Mouse (Mus musculus) kidney, embryonic 16.5 days (tissue): Measurements from ENCODE around the gene Nubp2. TPM values are rescaled to one million over a fixed set of nuclear protein-coding genes. Genes with fewer than 3 reads are reported as not detected.

ENCODE experiments used
- ATAC-seq: fragments of 200-750 bp; cut with Nextera tagmentation; 2 replicates; pipeline ENCODE4 v1.8.0; 2017; ENCODE audit warnings: moderate TSS enrichment; ENCODE audit not compliant: low FRiP score, low TSS enrichment
- H3K27ac ChIP-seq: fragments of 300-500 bp; sonication (generic); 2 replicates; pipeline ENCODE4 v1.5.1; 2014; ENCODE audit warnings: low read length
- H3K27me3 ChIP-seq: fragments of 300-500 bp; sonication (generic); 2 replicates; pipeline ENCODE4 v1.6.1; 2014; ENCODE audit warnings: low read length, control low read depth, mixed read lengths; ENCODE audit not compliant: insufficient read depth
- H3K36me3 ChIP-seq: fragments of 300-500 bp; sonication (generic); 2 replicates; pipeline ENCODE4 v1.6.1; 2014; ENCODE audit warnings: low read length, control low read depth, mixed read lengths; ENCODE audit not compliant: insufficient read depth
- H3K4me1 ChIP-seq: fragments of 300-500 bp; sonication (generic); 2 replicates; pipeline ENCODE4 v1.6.1; 2014; ENCODE audit warnings: low read length, control low read depth, mixed read lengths; ENCODE audit not compliant: insufficient read depth
- H3K4me2 ChIP-seq: fragments of 300-500 bp; sonication (generic); replicated peaks from 2 replicates; pipeline ENCODE4 v1.6.1; 2014; ENCODE audit warnings: low read depth, low read length
- H3K4me3 ChIP-seq: fragments of 300-500 bp; sonication (generic); 2 replicates; pipeline ENCODE4 v1.5.1; 2014; ENCODE audit warnings: mild to moderate bottlenecking, low read length
- H3K9ac ChIP-seq: fragments of 300-500 bp; sonication (generic); replicated peaks from 2 replicates; pipeline ENCODE4 v1.6.1; 2014; ENCODE audit warnings: low read length
- H3K9me3 ChIP-seq: fragments of 300-500 bp; sonication (generic); 2 replicates; pipeline ENCODE4 v1.6.1; 2016; ENCODE audit warnings: low read length, control low read depth
- WGBS: fragments of 180-500 bp; shearing (Covaris S2); extraction: QIAGEN DNeasy Blood & Tissue Kit; methylation state at CpG from one replicate; pipeline ENCODE4 v1.1.7; 2014; 5-methylcytosine and 5-hydroxymethylcytosine counted together
- polyA plus RNA-seq: library from polyadenylated mRNA; unstranded; fragments of >200 nt; fragmentation: Nextera tagmentation; extraction: Ambion mirVana; gene quantifications from 2 replicates; pipeline ENCODE4 v1.2.1, GENCODE M21; 2015

Gene Nubp2
- polyA plus RNA-seq, 1 experiment from 2014 or later: 67.1 TPM

- Histone ChIP-seq H3K27me3 (no peaks in the 10 kb centered on the region), H3K9ac (peak overlapping the region; percentile 74), H3K4me1 (peaks cover 9% of the 10 kb centered on the region), H3K36me3 (0 out of 2 replicates have a peak, but pooled peaks cover 4% of the 10 kb centered on the region), H3K4me3 (peak overlapping the region; percentile 75), H3K27ac (peak overlapping the region; percentile 41; the same call in 1 of the 2 replicates), H3K4me2 (peak overlapping the region; percentile 78), H3K9me3 (no peaks in the 10 kb centered on the region)
- no peak for ATAC-seq
- under 1% methylated on average over 20 of the region's 20 CpGs for WGBS
These were observed 35.4 kb downstream of the Nubp2 start for GRCm38 (mm10) chr17:24850773-24851127.

GRCm38 (mm10) chr17:24850065-24850772 lies 35.9 kb downstream of the Nubp2 start, which contains the start of gene Fahd1:
Gene Fahd1 (minus strand): TSS chr17:24850364.
- H3K27me3 ChIP-seq: no peaks in the 10 kb centered on the region
- H3K9ac ChIP-seq: peak within 1 kb of the TSS; percentile 83
- no peaks in the 10 kb centered on the region for H3K9me3 ChIP-seq
- H3K36me3 ChIP-seq: 0 out of 2 replicates have a peak, but pooled peaks cover 4% of the 10 kb centered on the region
- peak; percentile 99 for ATAC-seq
- under 1% methylated on average over 58 of the region's 58 CpGs for WGBS
- H3K4me3 ChIP-seq: peak within 1 kb of the TSS; percentile 75
- H3K27ac ChIP-seq: peak within 1 kb of the TSS; percentile 96
- H3K4me2 ChIP-seq: peak within 1 kb of the TSS; percentile 78
- peaks cover 9% of the 10 kb centered on the region for H3K4me1 ChIP-seq

GRCm38 (mm10) chr17:24849733-24850064 lies 36.5 kb downstream of the Nubp2 start:
- H3K27ac ChIP-seq: peak overlapping the region; percentile 96
- 0 out of 2 replicates have a peak, but pooled peaks cover 4% of the 10 kb centered on the region for H3K36me3 ChIP-seq
- H3K9ac ChIP-seq: peak overlapping the region; percentile 83
- peak overlapping the region; percentile 78 for H3K4me2 ChIP-seq
- H3K4me1 ChIP-seq: peaks cover 9% of the 10 kb centered on the region
- under 1% methylated on average over 21 of the region's 21 CpGs for WGBS
- no peaks in the 10 kb centered on the region for H3K27me3 ChIP-seq
- peak overlapping the region; percentile 75 for H3K4me3 ChIP-seq
- ATAC-seq: peak; percentile 60; the same call in 1 of the 2 replicates
- no peaks in the 10 kb centered on the region for H3K9me3 ChIP-seq

GRCm38 (mm10) chr17:24848600-24849031 lies 37.5 kb downstream of the Nubp2 start:
- H3K4me3 ChIP-seq: peak overlapping the region; percentile 75
- H3K27ac ChIP-seq: peak overlapping the region; percentile 71; the same call in 1 of the 2 replicates
- peaks cover 9% of the 10 kb centered on the region for H3K4me1 ChIP-seq
- H3K9ac ChIP-seq: 0 out of 2 replicates have a peak overlapping the region, but pooled peaks have one; percentile 41
- 0 out of 2 replicates have a peak, but pooled peaks cover 2% of the 10 kb centered on the region for H3K36me3 ChIP-seq
- peak overlapping the region; percentile 78 for H3K4me2 ChIP-seq
- H3K27me3 ChIP-seq: no peaks in the 10 kb centered on the region
- ATAC-seq: no peak
- H3K9me3 ChIP-seq: no peaks in the 10 kb centered on the region

GRCm38 (mm10) chr17:24847386-24847785 lies 38.8 kb downstream of the Nubp2 start:
- Histone ChIP-seq H3K4me2 (no peak overlapping the region), H3K4me3 (no peak overlapping the region), H3K36me3 (no peaks in the 10 kb centered on the region), H3K27me3 (no peaks in the 10 kb centered on the region), H3K9ac (no peak overlapping the region), H3K27ac (no peak overlapping the region), H3K4me1 (peaks cover 9% of the 10 kb centered on the region), H3K9me3 (no peaks in the 10 kb centered on the region)
- 98% methylated on average over 1 of the region's 1 CpGs for WGBS
- ATAC-seq: no peak

- H3K36me3 ChIP-seq: no peaks in the 10 kb centered on the region
- H3K27me3 ChIP-seq: no peaks in the 10 kb centered on the region
- H3K4me3 ChIP-seq: no peak overlapping the region
- H3K9ac ChIP-seq: no peak overlapping the region
- H3K9me3 ChIP-seq: no peaks in the 10 kb centered on the region
- 14% methylated on average over 9 of the region's 9 CpGs for WGBS
- H3K4me1 ChIP-seq: peaks cover 7% of the 10 kb centered on the region
- no peak overlapping the region for H3K27ac ChIP-seq
- ATAC-seq: no peak
- no peak overlapping the region for H3K4me2 ChIP-seq
These were observed 41.6 kb downstream of the Nubp2 start for GRCm38 (mm10) chr17:24844525-24844924.

GRCm38 (mm10) chr17:24842631-24843030 lies 43.5 kb downstream of the Nubp2 start:
- Histone ChIP-seq H3K4me3 (no peak overlapping the region), H3K27me3 (no peaks in the 10 kb centered on the region), H3K4me2 (no peak overlapping the region), H3K9ac (no peak overlapping the region), H3K36me3 (no peaks in the 10 kb centered on the region), H3K27ac (no peak overlapping the region), H3K9me3 (no peaks in the 10 kb centered on the region), H3K4me1 (no peaks in the 10 kb centered on the region)
- 56% methylated on average over 2 of the region's 2 CpGs for WGBS
- ATAC-seq: no peak

GRCm38 (mm10) chr17:24841133-24841532 lies 45.0 kb downstream of the Nubp2 start:
- Histone ChIP-seq H3K9me3 (no peaks in the 10 kb centered on the region), H3K4me1 (no peaks in the 10 kb centered on the region), H3K4me3 (no peak overlapping the region), H3K36me3 (no peaks in the 10 kb centered on the region), H3K9ac (no peak overlapping the region), H3K27ac (no peak overlapping the region), H3K4me2 (no peak overlapping the region), H3K27me3 (no peaks in the 10 kb centered on the region)
- WGBS: 51% methylated on average over 4 of the region's 4 CpGs
- ATAC-seq: no peak

- Histone ChIP-seq H3K27me3 (no peaks in the 10 kb centered on the region), H3K4me1 (no peaks in the 10 kb centered on the region), H3K9me3 (no peaks in the 10 kb centered on the region), H3K36me3 (no peaks in the 10 kb centered on the region), H3K4me3 (no peak overlapping the region), H3K9ac (no peak overlapping the region), H3K4me2 (no peak overlapping the region), H3K27ac (no peak overlapping the region)
- ATAC-seq: no peak
- WGBS: 51% methylated on average over 5 of the region's 5 CpGs
These were observed 45.8 kb downstream of the Nubp2 start for GRCm38 (mm10) chr17:24840341-24840740.

- Histone ChIP-seq H3K4me2 (no peak within 1 kb of the TSS), H3K27ac (no peak within 1 kb of the TSS), H3K9me3 (no peaks in the 10 kb centered on the region), H3K4me1 (no peaks in the 10 kb centered on the region), H3K27me3 (no peaks in the 10 kb centered on the region), H3K36me3 (no peaks in the 10 kb centered on the region), H3K4me3 (no peak within 1 kb of the TSS), H3K9ac (no peak within 1 kb of the TSS; the same call in 1 of the 2 replicates)
- WGBS: 60% methylated on average over 8 of the region's 8 CpGs
- ATAC-seq: no peak
These were observed 46.3 kb downstream of the Nubp2 start, which contains the start of gene Hagh for GRCm38 (mm10) chr17:24839842-24840241. Gene Hagh (plus strand): TSS chr17:24840143.
